Mouse (Mus musculus): ENCODE measurements around the gene Tmem62. TPM values are rescaled to one million over a fixed set of nuclear protein-coding genes. Genes with fewer than 3 reads are reported as not detected.

The Tmem62 gene
- polyA plus RNA-seq (2012; rRNA removed; ENCODE audit: low replicate concordance): 8.6 and 8.7 TPM in 2 replicates

GRCm38 (mm10) chr2:120976990-120977925 is at the start of gene Tmem62:
Gene Tmem62, plus strand, starts transcription at chr2:120977017.

GRCm38 (mm10) chr2:120970559-120971080 is 6.2 kb upstream of the Tmem62 start, which contains the start of gene Ubr1:
Gene Ubr1, minus strand, starts transcription at chr2:120970715.

GRCm38 (mm10) chr2:121007925-121008663 is 31.3 kb downstream of the Tmem62 start, which contains the start of gene Ccndbp1:
Gene Ccndbp1, plus strand, starts transcription at chr2:121008403.

GRCm38 (mm10) chr2:121036733-121037341 is 60.0 kb downstream of the Tmem62 start, which contains the start of gene Epb42:
Gene Epb42, minus strand, starts transcription at chr2:121037072.

Other genes starting within 250 kb of the Tmem62 start
- gene Cdan1, start 126.9 kb upstream of the Tmem62 start, polyA plus RNA-seq (2012; rRNA removed; ENCODE audit: low replicate concordance): 21.4 and 28.8 TPM in 2 replicates
- 2.0 and 6.1 TPM in 2 replicates for gene Ttbk2, start 126.4 kb upstream of the Tmem62 start, polyA plus RNA-seq (2012; rRNA removed; ENCODE audit: low replicate concordance)
- 23.8 and 37.9 TPM in 2 replicates for gene Ubr1, start 6.3 kb upstream of the Tmem62 start, polyA plus RNA-seq (2012; rRNA removed; ENCODE audit: low replicate concordance)
- 28.4 and 30.7 TPM in 2 replicates for gene Ccndbp1, start 31.4 kb downstream of the Tmem62 start, polyA plus RNA-seq (2012; rRNA removed; ENCODE audit: low replicate concordance)
- gene Epb42, start 60.1 kb downstream of the Tmem62 start, polyA plus RNA-seq (2012; rRNA removed; ENCODE audit: low replicate concordance): 0.11 and 0.14 TPM in 2 replicates
- 0.44 TPM in 1 of 2 replicates, not detected in the other for gene Tgm5, start 108.8 kb downstream of the Tmem62 start, polyA plus RNA-seq (2012; rRNA removed; ENCODE audit: low replicate concordance)
- gene Tgm7, start 132.8 kb downstream of the Tmem62 start, polyA plus RNA-seq (2012; rRNA removed; ENCODE audit: low replicate concordance): 0.06 and 0.13 TPM in 2 replicates
- 4.3 and 6.7 TPM in 2 replicates for gene Adal, start 163.4 kb downstream of the Tmem62 start, polyA plus RNA-seq (2012; rRNA removed; ENCODE audit: low replicate concordance)
- gene Lcmt2, start 163.6 kb downstream of the Tmem62 start, polyA plus RNA-seq (2012; rRNA removed; ENCODE audit: low replicate concordance): 6.6 and 11.4 TPM in 2 replicates
- gene Tubgcp4, start 193.6 kb downstream of the Tmem62 start, polyA plus RNA-seq (2012; rRNA removed; ENCODE audit: low replicate concordance): 27.3 and 41.4 TPM in 2 replicates
- 3.1 and 5.1 TPM in 2 replicates for gene Zscan29, start 194.1 kb downstream of the Tmem62 start, polyA plus RNA-seq (2012; rRNA removed; ENCODE audit: low replicate concordance)